Mouse (Mus musculus): ENCODE results near the gene Cdh10.

Gene Cdh10

DNA sequence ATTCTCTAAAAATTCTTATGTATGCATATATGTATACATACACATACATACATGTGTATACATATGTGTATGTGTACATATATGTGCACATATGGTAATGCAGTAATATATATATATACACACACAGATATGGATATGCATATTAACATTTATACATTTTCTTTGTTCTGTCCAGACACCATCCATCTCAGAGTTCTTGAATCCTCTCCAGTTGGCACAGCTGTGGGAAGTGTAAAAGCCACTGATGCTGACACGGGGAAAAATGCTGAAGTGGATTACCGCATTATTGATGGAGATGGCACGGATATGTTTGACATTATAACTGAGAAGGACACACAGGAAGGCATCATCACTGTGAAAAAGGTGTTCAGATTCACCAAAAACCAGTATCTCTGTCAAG is 166.1 kb downstream of the Cdh10 start:
- no peak for DNase-seq (ENCODE audit: low read depth)

DNA sequence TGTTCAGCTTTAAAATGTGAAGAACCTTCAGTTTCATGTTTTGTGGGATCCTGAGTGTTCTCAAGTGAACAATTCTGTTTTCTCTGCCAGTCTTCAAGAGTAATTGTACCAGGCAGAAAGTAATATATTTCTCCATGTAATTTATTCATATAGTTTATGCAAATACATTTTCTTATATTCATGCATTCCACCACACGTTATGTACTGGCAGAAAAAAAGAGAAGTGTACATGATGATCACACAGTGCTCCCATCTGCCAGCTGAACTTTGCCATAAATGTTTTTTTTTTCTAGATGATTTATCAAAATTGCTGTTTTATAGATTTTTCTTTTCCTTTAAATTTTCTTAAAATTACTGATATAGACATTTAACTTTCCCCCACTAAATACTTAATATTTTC is 168.9 kb downstream of the Cdh10 start:
- no peak for DNase-seq (ENCODE audit: low read depth)

- no peak for DNase-seq (ENCODE audit: low read depth)
These were observed 174.8 kb downstream of the Cdh10 start for GRCm38 (mm10) chr15:18993512-18993911.

DNA sequence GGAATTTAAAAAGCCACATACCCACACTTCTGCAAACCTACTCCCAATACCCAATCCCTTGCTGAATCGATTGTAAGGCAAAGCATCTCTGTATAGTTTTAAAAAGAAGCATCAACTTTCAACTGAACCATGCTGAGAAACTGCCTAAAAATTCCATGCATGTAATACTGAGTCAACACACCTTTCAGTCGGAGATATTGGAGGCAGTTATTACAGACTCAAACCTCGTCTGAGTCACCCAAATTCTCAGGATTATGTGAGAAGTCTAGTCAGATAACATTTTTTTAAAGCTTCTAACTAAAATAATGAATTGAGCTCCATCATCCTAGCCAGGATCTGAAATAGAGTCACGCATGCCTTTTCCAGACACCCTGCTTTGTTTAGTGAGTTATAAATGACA is 175.5 kb downstream of the Cdh10 start:
- no peak for DNase-seq (ENCODE audit: low read depth)

DNA sequence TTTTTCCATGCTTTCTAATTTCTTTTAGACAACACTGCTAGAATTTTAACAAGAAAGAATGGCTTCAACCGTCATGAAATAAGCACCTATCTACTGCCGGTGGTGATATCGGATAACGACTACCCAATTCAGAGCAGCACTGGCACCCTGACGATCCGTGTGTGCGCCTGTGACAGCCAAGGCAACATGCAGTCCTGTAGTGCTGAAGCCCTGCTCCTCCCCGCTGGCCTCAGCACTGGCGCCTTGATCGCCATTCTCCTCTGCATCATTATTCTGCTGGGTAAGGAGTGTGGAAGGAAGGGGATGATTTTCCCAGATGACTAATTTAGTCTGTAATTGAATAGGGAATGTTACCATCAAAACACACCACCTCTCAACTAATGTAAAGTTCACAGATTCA is 192.1 kb downstream of the Cdh10 start:
- no peak for DNase-seq (ENCODE audit: low read depth)

DNA sequence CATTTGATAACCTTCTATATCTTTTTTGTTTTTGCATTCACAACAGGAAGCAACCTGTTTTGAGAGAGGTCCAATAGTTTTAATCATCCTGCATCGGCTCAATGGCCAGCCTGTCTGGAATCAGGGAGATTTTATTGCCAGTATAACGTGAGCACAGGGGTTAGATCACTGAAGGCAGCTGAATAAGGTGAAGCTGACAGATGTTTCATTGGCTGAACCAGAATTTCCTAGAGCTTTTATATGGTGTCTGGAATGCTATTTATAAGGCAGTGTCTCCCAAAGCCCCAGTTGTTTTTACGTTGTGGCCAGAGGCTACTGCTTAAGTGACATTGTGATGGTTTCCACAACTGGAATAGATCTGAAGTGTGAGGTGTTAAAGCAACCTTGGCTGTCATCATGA is 214.2 kb downstream of the Cdh10 start:
- DNase-seq (ENCODE audit: low read depth): no peak

- DNase-seq (ENCODE audit: low read depth): no peak
These were observed 221.3 kb downstream of the Cdh10 start for GRCm38 (mm10) chr15:19040077-19040476.
